Mouse (Mus musculus) lung, postnatal 0 days (tissue): ENCODE results near the gene Fbxo24. TPM values are rescaled to one million over a fixed set of nuclear protein-coding genes. Genes with fewer than 3 reads are reported as not detected.

ENCODE experiments used
- ATAC-seq: fragments of 200-750 bp; cut with Nextera tagmentation; 2 replicates; pipeline ENCODE4 v1.8.0; 2017; ENCODE audit warnings: moderate library complexity
- DNase-seq: peaks from one replicate; pipeline ENCODE4 v3.0.0-alpha.2; 2016; ENCODE audit warnings: low spot score
- H3K27ac ChIP-seq: fragments of 300-500 bp; sonication (generic); 2 replicates; pipeline ENCODE4 v1.5.1; 2014; ENCODE audit warnings: antibody characterized with exemption, mild to moderate bottlenecking, low read length, mixed read lengths
- H3K27me3 ChIP-seq: fragments of 300-500 bp; sonication (generic); replicated peaks from 2 replicates; pipeline ENCODE4 v1.6.1; 2014; ENCODE audit warnings: low read length, mixed read lengths; ENCODE audit not compliant: insufficient read depth
- H3K36me3 ChIP-seq: fragments of 300-500 bp; sonication (generic); 2 replicates; pipeline ENCODE4 v1.6.1; 2014; ENCODE audit warnings: low read length, mixed read lengths; ENCODE audit not compliant: insufficient read depth
- H3K4me1 ChIP-seq: fragments of 300-500 bp; sonication (generic); 2 replicates; pipeline ENCODE4 v1.6.1; 2014; ENCODE audit warnings: antibody characterized with exemption, low read depth, low read length, mixed read lengths; ENCODE audit not compliant: insufficient read depth
- H3K4me2 ChIP-seq: fragments of 300-500 bp; sonication (generic); replicated peaks from 2 replicates; pipeline ENCODE4 v1.6.1; 2014; ENCODE audit warnings: low read depth, mild to moderate bottlenecking, low read length, moderate library complexity, mixed read lengths
- H3K4me3 ChIP-seq: fragments of 300-500 bp; sonication (generic); 2 replicates; pipeline ENCODE4 v1.5.1; 2014; ENCODE audit warnings: low read depth, low read length
- H3K9ac ChIP-seq: fragments of 300-500 bp; sonication (generic); replicated peaks from 2 replicates; pipeline ENCODE4 v1.6.1; 2014; ENCODE audit warnings: low read depth, mild to moderate bottlenecking
- H3K9me3 ChIP-seq: fragments of 300-500 bp; sonication (generic); 2 replicates; pipeline ENCODE4 v1.6.1; 2016; ENCODE audit warnings: low read length, mixed read lengths
- CTCF ChIP-seq: IDR thresholded peaks from 2 replicates; pipeline ENCODE4 v1.5.1; 2016; ENCODE audit warnings: antibody characterized with exemption, mild to moderate bottlenecking
- EP300 ChIP-seq: IDR thresholded peaks from 2 replicates; pipeline ENCODE4 v1.6.1; 2016; ENCODE audit warnings: antibody characterized with exemption, mild to moderate bottlenecking, control low read depth
- WGBS: fragments of 180-500 bp; shearing (Covaris S2); extraction: QIAGEN DNeasy Blood & Tissue Kit; methylation state at CpG from one replicate; pipeline ENCODE4 v1.1.7; 2014; 5-methylcytosine and 5-hydroxymethylcytosine counted together
- polyA plus RNA-seq: library from polyadenylated mRNA; unstranded; fragments of >200 nt; fragmentation: Nextera tagmentation; extraction: Ambion mirVana; gene quantifications from 2 replicates; pipeline ENCODE4 v1.2.1, GENCODE M21; 2015

The Fbxo24 gene
- polyA plus RNA-seq, 1 experiment from 2014 or later, result 0.19 TPM

DNA sequence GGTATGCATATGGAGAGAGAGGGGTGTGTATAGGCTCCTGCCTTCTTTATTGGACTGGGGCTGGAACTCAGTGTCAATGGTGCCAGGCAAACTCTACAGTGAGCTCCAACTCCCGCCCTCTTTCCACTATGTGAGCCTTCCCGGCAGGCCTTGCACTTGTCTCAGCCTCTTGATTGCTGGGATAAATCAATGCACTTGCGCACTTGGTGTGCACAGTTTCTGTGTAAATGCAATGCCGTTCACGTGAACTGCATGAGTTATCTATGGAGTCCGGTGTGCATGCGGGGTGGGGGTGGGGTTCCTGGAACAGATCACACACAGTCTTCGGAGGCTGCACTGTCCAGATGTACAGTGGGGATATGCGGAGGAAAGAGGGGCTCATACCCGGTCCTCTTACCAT, 24.6 kb upstream of the Fbxo24 start:
- ATAC-seq, result no peak

DNA sequence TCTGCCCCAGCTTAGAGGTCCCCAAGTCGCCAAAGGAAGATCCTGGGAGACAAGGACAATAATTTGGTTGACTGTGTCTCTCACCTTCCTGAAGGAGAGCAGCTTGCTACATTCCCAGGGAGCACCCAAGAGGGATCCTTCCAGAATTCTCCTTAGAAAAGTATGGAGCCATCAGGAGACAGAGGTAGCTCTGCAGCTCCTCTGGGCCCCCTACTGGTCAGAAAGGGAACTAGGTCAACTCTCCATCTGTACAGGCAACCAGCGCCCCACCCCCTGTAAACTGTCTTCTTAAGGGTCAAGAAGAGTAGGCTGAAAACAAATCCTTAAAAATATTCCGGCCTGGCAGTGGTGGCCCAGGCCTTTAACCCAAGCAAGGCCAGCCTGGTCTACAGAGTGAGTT, 23.7 kb upstream of the Fbxo24 start:
- no peaks in the 10 kb centered on the region for H3K36me3 ChIP-seq
- H3K27ac ChIP-seq, result no peak overlapping the region
- no peak overlapping the region for H3K9ac ChIP-seq
- no peak overlapping the region for H3K4me3 ChIP-seq
- DNase-seq (peak; percentile 91), ATAC-seq (peak; percentile 58)
- 22% methylated on average over 3 of the region's 3 CpGs for WGBS
- TF ChIP-seq EP300 (peak; percentile 50; the same call in 1 of the 2 replicates), CTCF (peak; percentile 87)
- no peaks in the 10 kb centered on the region for H3K9me3 ChIP-seq
- 0 out of 2 replicates have a peak, but pooled peaks cover 8% of the 10 kb centered on the region for H3K4me1 ChIP-seq
- H3K27me3 ChIP-seq, result no peaks in the 10 kb centered on the region
- H3K4me2 ChIP-seq, result no peak overlapping the region

More for the DNA sequence above, 24.6 kb upstream of the Fbxo24 start:
- Histone ChIP-seq H3K9ac (no peak overlapping the region), H3K4me3 (no peak overlapping the region), H3K36me3 (no peaks in the 10 kb centered on the region), H3K4me2 (no peak overlapping the region), H3K9me3 (no peaks in the 10 kb centered on the region), H3K27ac (no peak overlapping the region), H3K27me3 (no peaks in the 10 kb centered on the region), H3K4me1 (0 out of 2 replicates have a peak, but pooled peaks cover 8% of the 10 kb centered on the region)
- TF ChIP-seq EP300 (no peak), CTCF (no peak)
- DNase-seq, result no peak
- WGBS, result 89% methylated on average over 10 of the region's 10 CpGs

DNA sequence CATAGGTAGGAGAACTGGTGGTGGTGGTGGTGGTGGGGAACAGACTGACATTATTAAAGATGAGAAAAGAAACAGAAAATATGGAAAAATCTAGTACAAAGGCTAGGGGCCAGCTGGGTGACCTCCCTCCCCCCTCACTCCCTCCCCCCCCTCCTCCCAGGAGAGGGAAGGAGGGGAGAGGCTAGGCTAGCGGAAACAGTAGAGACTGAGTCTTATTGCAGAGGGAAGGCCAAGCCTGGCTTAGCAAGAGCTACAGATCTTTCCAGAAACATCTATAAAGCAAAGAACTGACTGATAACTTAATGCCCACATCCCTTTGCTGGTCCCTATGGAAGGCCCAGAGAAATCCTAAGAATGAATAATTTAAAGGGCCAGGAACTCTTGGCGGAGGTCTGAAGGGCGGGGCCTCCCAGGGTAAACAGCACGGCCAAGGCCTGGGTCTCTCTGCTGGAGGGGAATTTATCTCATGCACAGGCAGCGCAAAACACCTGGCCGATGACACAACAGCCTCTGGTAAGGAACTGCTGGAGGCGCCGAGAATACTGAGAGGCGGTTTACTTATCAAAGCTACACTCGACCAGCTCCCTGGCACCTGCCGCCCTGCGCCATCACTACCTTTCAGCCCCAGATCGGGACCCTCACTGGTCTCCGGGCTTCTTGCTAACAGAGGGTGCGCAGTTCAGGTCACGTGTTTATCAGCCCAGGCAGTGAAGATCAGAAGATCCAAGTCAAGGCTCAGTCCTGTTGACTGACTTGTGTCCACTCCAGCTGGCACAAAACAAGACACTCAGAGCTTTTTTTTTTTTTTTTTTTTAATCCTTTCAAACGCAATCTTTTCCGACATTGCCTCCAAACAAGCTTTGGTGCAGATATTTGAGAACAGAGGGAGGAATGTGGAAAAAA, 21.1 kb upstream of the Fbxo24 start:
- no peak overlapping the region for H3K4me3 ChIP-seq
- H3K4me1 ChIP-seq, result peaks cover 11% of the 10 kb centered on the region
- ATAC-seq, result 0 out of 2 replicates have a peak, but pooled peaks have one; percentile 7
- H3K4me2 ChIP-seq, result no peak overlapping the region; the same call in 1 of the 2 replicates
- 18% methylated on average over 18 of the region's 18 CpGs for WGBS
- H3K36me3 ChIP-seq, result no peaks in the 10 kb centered on the region
- H3K27ac ChIP-seq, result no peak overlapping the region
- TF ChIP-seq EP300 (no peak), CTCF (no peak)
- no peaks in the 10 kb centered on the region for H3K27me3 ChIP-seq
- H3K9me3 ChIP-seq, result no peaks in the 10 kb centered on the region
- H3K9ac ChIP-seq, result no peak overlapping the region
- DNase-seq, result peak; percentile 42

DNA sequence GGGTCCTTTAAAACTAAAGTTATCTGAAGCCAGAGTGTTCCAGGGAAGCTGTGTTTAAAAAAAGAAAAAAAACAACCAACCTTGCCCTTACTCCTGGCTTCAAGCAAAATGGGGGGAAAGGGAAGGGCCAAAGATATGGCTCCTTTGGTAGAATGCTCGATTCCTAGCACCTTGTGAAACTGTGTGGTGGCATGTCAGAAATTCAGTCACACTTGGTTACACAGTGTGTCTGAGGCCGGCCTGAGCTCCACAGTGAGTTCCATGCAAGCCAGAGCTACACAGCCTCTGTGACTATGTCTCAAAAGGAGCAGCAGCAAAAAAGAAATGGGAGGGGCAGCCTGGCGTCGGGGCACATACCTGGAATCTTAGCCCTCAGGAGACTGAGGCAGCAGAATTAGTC, 20.4 kb upstream of the Fbxo24 start:
- H3K27me3 ChIP-seq, result 0 out of 2 replicates have a peak, but pooled peaks cover 3% of the 10 kb centered on the region
- TF ChIP-seq EP300 (no peak), CTCF (no peak)
- no peak overlapping the region for H3K9ac ChIP-seq
- no peak overlapping the region for H3K4me3 ChIP-seq
- ATAC-seq, result no peak
- peaks cover 11% of the 10 kb centered on the region for H3K4me1 ChIP-seq
- no peak overlapping the region for H3K27ac ChIP-seq
- 30% methylated on average over 4 of the region's 4 CpGs for WGBS
- H3K4me2 ChIP-seq, result no peak overlapping the region
- no peaks in the 10 kb centered on the region for H3K36me3 ChIP-seq
- no peaks in the 10 kb centered on the region for H3K9me3 ChIP-seq
- DNase-seq, result no peak

DNA sequence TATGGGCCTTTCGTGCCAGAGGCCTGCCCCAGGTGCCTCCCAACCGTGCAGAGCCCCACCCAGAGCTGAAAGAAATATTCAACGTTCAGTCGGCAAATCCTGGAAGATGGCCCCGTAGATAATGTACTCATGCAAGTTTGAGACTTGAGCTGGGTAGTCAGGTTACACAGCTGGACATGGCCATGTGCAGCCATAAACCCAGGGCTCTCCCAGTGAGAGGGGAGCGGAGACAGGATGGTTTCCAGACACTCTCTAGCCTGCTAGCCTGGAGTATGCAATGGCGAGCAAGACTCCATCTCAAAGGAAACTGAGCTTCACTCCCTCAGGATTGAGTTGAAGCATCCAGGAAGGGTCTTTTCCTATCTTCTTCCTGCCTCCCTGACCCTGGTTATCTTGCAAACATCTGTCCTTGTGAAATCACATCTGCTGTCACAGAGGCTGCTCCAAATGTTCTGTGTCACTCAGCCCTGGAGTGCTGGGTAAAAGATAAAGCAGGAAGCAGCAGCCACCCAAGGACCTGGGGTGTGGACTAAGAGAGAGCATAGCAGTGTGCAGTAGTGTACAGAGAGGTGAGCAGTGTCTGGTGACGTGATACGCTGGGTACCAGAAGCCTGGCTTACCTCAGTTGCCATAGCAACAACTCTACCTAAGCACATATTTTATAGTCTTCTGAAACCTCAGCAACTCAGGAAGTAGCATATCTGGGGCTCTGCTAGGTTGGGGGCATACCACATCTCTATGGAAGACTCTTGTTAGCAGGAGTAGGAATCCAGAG, 19.2 kb upstream of the Fbxo24 start:
- Histone ChIP-seq H3K4me2 (no peak overlapping the region), H3K9me3 (no peaks in the 10 kb centered on the region), H3K27ac (no peak overlapping the region), H3K36me3 (no peaks in the 10 kb centered on the region), H3K4me1 (peaks cover 11% of the 10 kb centered on the region), H3K4me3 (no peak overlapping the region), H3K27me3 (0 out of 2 replicates have a peak, but pooled peaks cover 8% of the 10 kb centered on the region), H3K9ac (no peak overlapping the region)
- peak; percentile 20 for DNase-seq
- WGBS, result 40% methylated on average over 9 of the region's 9 CpGs
- ATAC-seq, result no peak
- TF ChIP-seq EP300 (no peak), CTCF (no peak)

DNA sequence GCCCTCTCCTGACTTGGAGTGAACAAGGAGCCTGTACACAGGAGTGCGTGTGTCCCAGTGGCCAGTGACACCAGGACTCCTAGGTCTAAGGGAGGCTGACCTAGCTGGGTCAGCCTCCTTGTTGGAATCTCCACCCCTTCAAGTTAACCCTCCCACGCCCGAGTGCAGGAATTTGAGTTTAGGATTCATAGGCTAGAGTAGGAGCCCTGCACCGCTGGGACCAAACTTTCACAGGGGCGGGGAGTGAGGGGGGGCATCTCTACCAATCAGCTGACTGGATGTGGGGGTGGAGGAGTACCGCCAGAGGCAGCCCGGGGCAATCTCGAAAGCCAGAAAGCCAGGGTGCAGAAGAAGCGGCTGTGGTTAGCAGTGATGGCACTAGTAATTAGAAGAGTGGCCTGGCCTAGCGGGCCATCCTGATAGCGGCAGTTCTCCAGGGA, 16.9 kb upstream of the Fbxo24 start, which contains the start of gene Irs3:
TSS of gene Irs3 (minus strand) at position 63 of the 440 bp plus-strand sequence.
- ATAC-seq, result peak; percentile 44
- Histone ChIP-seq H3K4me2 (peak within 1 kb of the TSS; percentile 52), H3K9me3 (no peaks in the 10 kb centered on the region), H3K36me3 (peaks cover 7% of the 10 kb centered on the region; the same call in 1 of the 2 replicates), H3K27me3 (0 out of 2 replicates have a peak, but pooled peaks cover 8% of the 10 kb centered on the region), H3K9ac (no peak within 1 kb of the TSS), H3K27ac (no peak within 1 kb of the TSS), H3K4me3 (peak within 1 kb of the TSS; percentile 28; the same call in 1 of the 2 replicates), H3K4me1 (peaks cover 11% of the 10 kb centered on the region)
- TF ChIP-seq CTCF (no peak), EP300 (no peak)
- WGBS, result 28% methylated on average over 11 of the region's 11 CpGs
- peak; percentile 56 for DNase-seq
